Mouse (Mus musculus) kidney, postnatal 4 days (tissue): ENCODE results near the gene Ube2z.

Experiments
- DNase-seq, 2 experiments: peaks; one replicate each; pipeline ENCODE4 v3.0.0; 2021; ENCODE audit warnings: mixed read lengths in 2 of 2

Ube2z gene

DNA sequence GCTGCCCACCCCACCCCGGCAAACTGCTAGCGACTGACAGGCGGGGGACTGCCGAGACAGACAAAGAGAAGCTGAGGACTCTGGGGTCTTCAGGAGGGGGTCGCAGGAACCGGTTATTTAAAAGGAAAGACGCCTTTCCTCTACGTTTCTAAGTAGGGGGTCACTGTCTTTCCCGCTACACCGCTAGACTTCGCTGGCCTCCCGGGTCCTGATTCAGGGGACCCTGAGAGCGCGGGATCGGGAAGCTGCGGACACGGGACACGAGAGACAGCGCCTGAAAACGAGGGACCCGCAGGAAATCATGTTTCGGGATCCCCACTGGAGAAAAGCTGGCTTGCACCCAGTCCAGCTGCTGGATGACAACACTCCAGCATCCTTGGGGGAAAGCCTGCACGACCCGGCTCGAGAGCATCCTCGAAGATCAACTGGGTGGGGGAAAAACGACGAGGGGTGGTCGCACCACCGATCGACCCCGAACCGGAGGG, 58.8 kb downstream of the Ube2z start:
- DNase-seq: peak; percentile 54 to 65

DNA sequence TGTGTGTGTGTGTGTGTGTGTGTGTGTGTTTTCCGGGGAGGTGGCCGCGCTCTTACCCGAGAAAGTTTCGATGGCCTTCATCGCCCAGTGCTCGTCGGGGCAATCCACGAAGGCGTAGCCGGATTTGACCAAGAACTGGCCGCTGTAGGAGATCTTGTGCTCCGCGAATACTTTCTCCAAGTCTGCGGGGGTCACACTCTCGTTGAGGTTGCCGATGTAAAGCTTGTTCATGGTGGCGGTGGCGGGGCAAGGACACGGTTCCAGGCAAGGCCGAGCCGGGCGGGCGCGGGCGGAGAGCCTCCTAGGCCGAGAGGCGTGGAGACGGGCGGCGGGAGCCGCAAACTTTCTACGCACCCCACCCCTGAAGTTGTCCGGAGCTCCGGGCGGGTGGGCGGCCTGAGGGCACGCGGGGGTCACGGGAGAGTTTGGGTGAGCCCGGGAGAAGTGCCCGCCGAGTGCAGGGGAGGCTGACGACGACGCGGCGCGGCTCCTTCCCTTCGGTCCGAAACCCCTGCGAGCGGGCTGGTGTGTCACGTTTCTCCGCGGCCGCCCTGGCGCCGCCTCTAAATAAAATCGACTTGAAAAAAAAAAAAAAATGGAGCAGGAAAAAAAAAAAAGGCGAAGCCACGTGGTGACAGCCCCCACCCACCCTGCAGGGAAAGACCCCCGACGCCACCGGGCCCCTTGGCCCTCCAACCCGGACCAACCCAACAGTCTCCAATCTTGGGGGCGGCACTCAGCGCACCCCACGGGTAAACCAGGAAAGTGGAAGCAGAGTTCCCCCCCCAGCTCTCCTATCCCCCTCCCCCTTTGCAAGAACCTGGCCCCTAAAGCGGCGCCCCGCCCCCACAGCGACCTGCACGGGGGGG, 59.6 kb downstream of the Ube2z start, which contains the start of gene Igf2bp1:
Gene Igf2bp1 (minus strand): TSS at position 538 of the 869 bp plus-strand sequence.
- peak; percentile 75 to 82 for DNase-seq

DNA sequence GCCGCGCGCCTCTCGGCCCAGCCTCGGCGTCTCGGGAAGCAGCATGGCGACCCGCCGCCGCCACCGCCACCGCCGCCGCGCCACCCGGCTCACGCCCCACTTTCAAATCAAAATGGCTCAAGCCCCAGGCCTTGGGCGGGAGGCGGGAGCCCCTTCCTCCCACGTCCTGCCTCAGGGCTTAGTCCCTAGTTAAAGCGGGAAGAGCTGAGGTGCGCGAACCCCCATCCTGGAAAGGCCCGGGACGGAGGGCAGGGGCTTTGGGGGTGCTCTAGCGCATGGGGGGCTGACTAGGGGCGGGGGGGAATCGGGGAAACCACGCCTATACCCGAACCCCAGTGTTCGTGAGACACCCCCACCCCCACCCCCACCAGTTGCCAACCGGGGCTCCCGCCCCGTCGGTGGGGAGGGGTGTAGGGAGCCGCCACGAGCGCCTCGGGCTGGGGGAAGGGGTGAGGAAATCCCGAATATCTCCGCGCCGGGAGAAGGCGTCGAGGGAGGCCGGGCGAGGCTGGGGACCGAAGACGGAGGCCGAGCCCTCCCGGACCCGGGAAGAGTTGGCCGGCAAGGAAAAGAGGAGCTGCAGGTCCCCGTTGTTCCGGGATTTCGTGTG, 60.3 kb downstream of the Ube2z start:
- DNase-seq: peak; percentile 65 to 75

DNA sequence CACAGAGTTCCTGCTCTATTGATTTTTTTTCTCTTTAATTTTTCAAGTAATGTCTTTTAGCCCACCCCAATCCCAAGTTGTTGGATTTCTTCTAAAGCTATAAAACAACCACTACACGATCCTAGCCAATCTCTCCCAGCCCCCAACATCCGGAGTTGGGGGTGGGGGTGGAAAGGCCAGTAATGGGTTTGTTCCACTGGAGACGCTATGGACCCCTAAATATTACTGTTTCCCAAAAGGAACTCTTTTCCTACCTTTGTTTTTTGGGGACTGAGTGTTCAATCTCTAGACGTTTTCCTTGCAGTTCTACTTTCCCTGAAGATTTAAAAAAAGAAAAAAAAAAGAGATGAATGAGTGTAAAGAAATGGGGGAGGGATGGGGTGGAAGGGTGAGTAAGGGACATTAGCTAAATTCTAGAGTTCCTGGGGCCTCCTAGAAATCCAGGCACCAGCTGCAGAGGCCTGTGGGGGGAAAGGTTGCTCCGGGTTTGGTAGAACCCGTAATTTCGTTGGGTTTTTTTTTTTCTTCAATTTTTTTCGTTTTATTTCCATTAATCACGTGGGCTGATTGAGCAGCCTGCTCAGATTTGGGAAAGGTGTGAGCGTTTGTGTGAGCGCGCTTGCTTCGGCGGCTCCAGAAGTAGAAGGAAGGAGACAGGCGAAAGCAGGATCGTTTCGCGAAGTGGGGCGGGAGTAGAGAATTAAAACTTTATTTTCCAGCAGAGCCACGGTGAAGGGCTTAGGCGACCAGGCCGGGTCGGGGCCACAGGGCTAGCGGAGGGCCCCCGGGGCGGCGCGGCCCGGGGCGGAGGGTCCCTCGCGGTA, 61.0 kb downstream of the Ube2z start:
- peak in 1 of 2 experiments; percentile 24 for DNase-seq

DNA sequence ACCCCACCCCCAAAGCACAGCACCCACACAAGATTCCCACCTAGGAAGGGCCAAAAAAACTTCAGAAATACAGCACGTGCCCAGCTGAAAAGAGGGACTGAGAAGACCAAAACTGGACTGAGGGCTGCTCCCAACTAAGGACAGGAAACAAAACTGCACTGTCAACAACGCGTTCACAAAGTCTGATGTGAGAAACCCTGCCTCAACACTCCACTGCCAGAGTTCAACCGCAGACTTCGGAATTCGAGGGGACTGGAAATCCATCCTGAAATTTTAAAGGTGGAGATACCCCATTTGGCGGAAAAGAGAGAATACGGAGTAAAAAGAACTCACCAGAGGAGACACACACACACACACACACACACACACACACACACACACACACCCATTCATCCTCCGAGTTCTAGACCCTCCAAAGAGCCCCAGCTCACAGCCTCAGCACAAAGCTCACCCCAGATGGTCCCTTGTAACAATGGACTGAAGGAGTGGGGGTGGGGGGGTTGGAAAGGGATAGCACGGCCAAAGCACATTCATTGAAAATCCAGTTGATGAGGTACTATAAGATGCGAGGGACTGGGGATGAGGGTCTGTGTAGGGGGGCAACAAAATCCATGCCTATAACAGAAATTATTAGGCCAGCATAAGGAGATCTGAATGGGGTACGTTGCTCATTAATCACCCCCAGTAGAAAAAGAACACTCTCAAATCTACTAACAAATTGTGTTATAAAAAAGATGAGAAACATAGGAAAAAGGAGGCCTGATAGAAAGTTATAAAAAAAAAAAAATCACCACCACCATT, 61.9 kb downstream of the Ube2z start:
- DNase-seq: no peak
